Mouse (Mus musculus) MEL (cell line): ENCODE data around the gene Borcs7. TPM values are rescaled to one million over a fixed set of nuclear protein-coding genes. Genes with fewer than 3 reads are reported as not detected.
A peak's percentile ranks its signal among the peaks of the same experiment; 100 is the strongest.

Experiments used
- DNase-seq: peaks from one replicate; pipeline ENCODE4 v3.0.0; 2011; ENCODE audit warnings: low read depth, low spot score
- H3K27ac ChIP-seq: 2 replicates; pipeline ENCODE4 v1.5.1; 2012; ENCODE audit warnings: low read depth, mild to moderate bottlenecking, control low read depth, low read length, moderate library complexity; ENCODE audit not compliant: control insufficient read depth
- H3K27me3 ChIP-seq, 2 experiments: fragments of 150-350 bp in 1 of 2; sonication (generic) in 1 of 2; 2 replicates each; pipeline ENCODE4 v1.6.1; 2012; ENCODE audit warnings: low read length in 2 of 2, mild to moderate bottlenecking in 2 of 2, improper control_type of control experiment in 1 of 2, moderate library complexity in 1 of 2; ENCODE audit not compliant: insufficient read depth in 2 of 2, control insufficient read depth in 1 of 2
- H3K36me3 ChIP-seq, 2 experiments: 2 replicates each; pipeline ENCODE4 v1.6.1; 2012 to 2014; ENCODE audit warnings: low read length in 2 of 2, improper control_type of control experiment in 1 of 2, inconsistent platforms in 1 of 2, mild to moderate bottlenecking in 1 of 2; ENCODE audit not compliant: insufficient read depth in 2 of 2, control insufficient read depth in 1 of 2
- H3K4me1 ChIP-seq, 2 experiments: fragments of 150-350 bp in 1 of 2; sonication (generic) in 1 of 2; 2 replicates each; pipeline ENCODE4 v1.6.1; 2012; ENCODE audit warnings: low read length in 2 of 2, improper control_type of control experiment in 1 of 2, mild to moderate bottlenecking in 1 of 2; ENCODE audit not compliant: insufficient read depth in 2 of 2, control insufficient read depth in 1 of 2
- H3K4me3 ChIP-seq, 2 experiments: fragments of 150-350 bp in 1 of 2; sonication (generic) in 1 of 2; 2 replicates each; pipeline ENCODE4 v1.5.1; 2012; ENCODE audit warnings: low read depth in 2 of 2, low read length in 2 of 2, mild to moderate bottlenecking in 2 of 2, moderate library complexity in 2 of 2, control low read depth in 1 of 2, improper control_type of control experiment in 1 of 2; ENCODE audit not compliant: control insufficient read depth in 1 of 2, insufficient read depth in 1 of 2
- H3K79me2 ChIP-seq: 2 replicates; pipeline ENCODE4 v1.6.1; 2012; ENCODE audit warnings: mild to moderate bottlenecking, low read length, moderate library complexity; ENCODE audit not compliant: control insufficient read depth, poor library complexity, insufficient read depth
- H3K9ac ChIP-seq: 2 replicates; pipeline ENCODE4 v1.6.1; 2012; ENCODE audit warnings: low read depth, mild to moderate bottlenecking, control low read depth, low read length, moderate library complexity; ENCODE audit not compliant: control insufficient read depth, poor library complexity, severe bottlenecking
- H3K9me3 ChIP-seq: fragments of 150-350 bp; sonication (generic); replicated peaks from 2 replicates; pipeline ENCODE4 v1.6.1; 2012; ENCODE audit warnings: mild to moderate bottlenecking, low read length, improper control_type of control experiment, moderate library complexity; ENCODE audit not compliant: insufficient read depth
- CHD1 ChIP-seq: IDR thresholded peaks from 2 replicates; pipeline ENCODE4 v1.6.1; 2012; ENCODE audit warnings: low read depth, mild to moderate bottlenecking, inconsistent platforms, low read length, improper control_type of control experiment
- CHD2 ChIP-seq: IDR thresholded peaks from 2 replicates; pipeline ENCODE4 v1.6.1; 2011; ENCODE audit warnings: low read length, improper control_type of control experiment
- E2F4 ChIP-seq: IDR thresholded peaks from 2 replicates; pipeline ENCODE4 v1.6.1; 2011; ENCODE audit warnings: low read depth, low read length, improper control_type of control experiment, borderline replicate concordance
- ELF1 ChIP-seq: IDR thresholded peaks from 2 replicates; pipeline ENCODE4 v1.6.1; 2014; ENCODE audit warnings: low read depth, mild to moderate bottlenecking, inconsistent platforms, low read length, improper control_type of control experiment, moderate library complexity
- EP300 ChIP-seq, 2 experiments: IDR thresholded peaks; 2 replicates each; pipeline ENCODE4 v1.6.1; 2011; ENCODE audit warnings: improper control_type of control experiment in 2 of 2, low read length in 2 of 2, low read depth in 1 of 2, mild to moderate bottlenecking in 1 of 2
- ETS1 ChIP-seq: IDR thresholded peaks from 2 replicates; pipeline ENCODE4 v1.6.1; 2012; ENCODE audit warnings: low read depth, mild to moderate bottlenecking, inconsistent platforms, low read length, improper control_type of control experiment, moderate library complexity
- HCFC1 ChIP-seq: IDR thresholded peaks from 2 replicates; pipeline ENCODE4 v1.6.1; 2012; ENCODE audit warnings: low read depth, mild to moderate bottlenecking, inconsistent platforms, low read length, improper control_type of control experiment, moderate library complexity
- JUND ChIP-seq: IDR thresholded peaks from 2 replicates; pipeline ENCODE4 v1.6.1; 2011; ENCODE audit warnings: low read depth, mild to moderate bottlenecking, improper control_type of control experiment, low read length
- MAFK ChIP-seq: IDR thresholded peaks from 2 replicates; pipeline ENCODE4 v1.6.1; 2011; ENCODE audit warnings: low read depth, mild to moderate bottlenecking, low read length, improper control_type of control experiment, borderline replicate concordance
- MAX ChIP-seq: IDR thresholded peaks from 2 replicates; pipeline ENCODE4 v1.6.1; 2011; ENCODE audit warnings: low read length, improper control_type of control experiment
- MXI1 ChIP-seq: IDR thresholded peaks from 2 replicates; pipeline ENCODE4 v1.6.1; 2011; ENCODE audit warnings: mild to moderate bottlenecking, low read depth, low read length, improper control_type of control experiment
- MYB ChIP-seq: IDR thresholded peaks from 2 replicates; pipeline ENCODE4 v1.6.1; 2011; ENCODE audit warnings: mild to moderate bottlenecking, low read depth, low read length, improper control_type of control experiment
- MYC ChIP-seq: IDR thresholded peaks from 2 replicates; pipeline ENCODE4 v1.6.1; 2011; ENCODE audit warnings: low read depth, mild to moderate bottlenecking, low read length, improper control_type of control experiment, moderate library complexity
- NELFE ChIP-seq: IDR thresholded peaks from 2 replicates; pipeline ENCODE4 v1.6.1; 2011; ENCODE audit warnings: low read depth, low read length, improper control_type of control experiment
- NRF1 ChIP-seq: IDR thresholded peaks from 2 replicates; pipeline ENCODE4 v1.6.1; 2014; ENCODE audit warnings: low read depth, mild to moderate bottlenecking, inconsistent platforms, low read length, improper control_type of control experiment, moderate library complexity; ENCODE audit not compliant: poor library complexity, insufficient read depth, severe bottlenecking
- POLR2A ChIP-seq, 2 experiments: IDR thresholded peaks; 2 replicates each; pipeline ENCODE4 v1.6.1; 2011 to 2012; ENCODE audit warnings: low read length in 2 of 2, mild to moderate bottlenecking in 2 of 2, control low read depth in 1 of 2, improper control_type of control experiment in 1 of 2, low read depth in 1 of 2, moderate library complexity in 1 of 2; ENCODE audit not compliant: control insufficient read depth in 1 of 2, insufficient read depth in 1 of 2, poor library complexity in 1 of 2
- POLR2AphosphoS5 ChIP-seq: IDR thresholded peaks from 2 replicates; pipeline ENCODE4 v1.6.1; 2012; ENCODE audit warnings: low read depth, borderline replicate concordance, mild to moderate bottlenecking, inconsistent platforms, low read length, moderate library complexity, mixed read lengths
- RCOR1 ChIP-seq: IDR thresholded peaks from 2 replicates; pipeline ENCODE4 v1.6.1; 2012; ENCODE audit warnings: low read depth, mild to moderate bottlenecking, inconsistent platforms, low read length, improper control_type of control experiment
- SMC3 ChIP-seq: IDR thresholded peaks from 2 replicates; pipeline ENCODE4 v1.6.1; 2011; ENCODE audit warnings: low read depth, low read length, improper control_type of control experiment
- TCF12 ChIP-seq: IDR thresholded peaks from 2 replicates; pipeline ENCODE4 v1.6.1; 2014; ENCODE audit warnings: low read depth, mild to moderate bottlenecking, inconsistent platforms, low read length, improper control_type of control experiment, moderate library complexity
- UBTF ChIP-seq: IDR thresholded peaks from 2 replicates; pipeline ENCODE4 v1.6.1; 2012; ENCODE audit warnings: low read depth, mild to moderate bottlenecking, inconsistent platforms, low read length, improper control_type of control experiment, moderate library complexity, borderline replicate concordance; ENCODE audit not compliant: insufficient read depth
- USF1 ChIP-seq: IDR thresholded peaks from 2 replicates; pipeline ENCODE4 v1.6.1; 2014; ENCODE audit warnings: low read depth, mild to moderate bottlenecking, inconsistent platforms, low read length, improper control_type of control experiment, moderate library complexity
- ZC3H11A ChIP-seq: IDR thresholded peaks from 2 replicates; pipeline ENCODE4 v1.6.1; 2012; ENCODE audit warnings: low read depth, mild to moderate bottlenecking, inconsistent platforms, low read length, improper control_type of control experiment
- ZMIZ1 ChIP-seq: IDR thresholded peaks from 2 replicates; pipeline ENCODE4 v1.6.1; 2012; ENCODE audit warnings: low read depth, mild to moderate bottlenecking, inconsistent platforms, low read length, improper control_type of control experiment, moderate library complexity
- polyA plus RNA-seq, 2 experiments: library from polyadenylated mRNA; stranded (reverse) in 1 of 2; unstranded in 1 of 2; fragments of >175 nt in 1 of 2; fragments of >200 nt in 1 of 2; gene quantifications; 2 replicates each; pipeline versions ENCODE4 v1.2.1 to v1.2.4; 2012; ENCODE audit warnings: low replicate concordance in 2 of 2, low read depth in 1 of 2; ENCODE audit not compliant: insufficient read length in 2 of 2, insufficient read depth in 1 of 2, missing spikeins in 1 of 2
- total RNA-seq: library from RNA; depleted of rRNA; stranded (reverse); fragments of 300-350 nt; gene quantifications from 2 replicates; pipeline ENCODE4 v1.2.3, GENCODE M21; 2012

Borcs7 gene
- total and polyA plus RNA-seq, 3 experiments: 4.1 to 11.1 TPM; not detected in 1

DNA sequence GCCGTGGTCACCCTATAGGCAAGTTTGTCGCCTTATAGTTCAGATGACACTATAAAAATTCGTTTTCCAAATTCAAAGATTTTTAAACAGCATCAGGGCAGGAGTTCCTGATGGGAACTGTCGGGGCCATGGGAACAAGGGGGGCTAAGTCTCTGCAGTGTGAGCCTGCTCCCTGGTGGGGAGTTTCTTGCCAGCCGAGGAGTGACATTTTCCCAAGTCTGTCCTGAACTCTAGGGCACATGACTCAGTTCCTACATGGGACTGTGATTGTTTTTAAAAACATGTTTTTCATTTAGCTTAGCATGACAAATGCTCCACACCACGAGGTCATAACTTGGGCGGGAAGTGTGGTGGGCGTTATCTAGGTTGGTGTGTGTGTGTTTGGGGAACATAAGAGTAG is 41.9 kb upstream of the Borcs7 start:
- peaks cover 0 to under 1% of the 10 kb centered on the region in 2 experiments; a peak in 1 of 4 replicates for H3K4me1 ChIP-seq
- DNase-seq: peak; percentile 28
- TF ChIP-seq UBTF (no peak), ETS1 (no peak), ELF1 (no peak), SMC3 (no peak), POLR2A (IDR thresholded peaks at IDR 0.05; ENCODE audit: control insufficient read depth in 1 of 2, insufficient read depth in 1 of 2, low read depth in 1 of 2, low read length in 2 of 2, poor library complexity in 1 of 2) (no peak), JUND (no peak), NELFE (no peak), USF1 (no peak), NRF1 (no peak), TCF12 (no peak), CHD2 (no peak), EP300 (IDR thresholded peaks at IDR 0.05; ENCODE audit: low read depth in 1 of 2, low read length in 2 of 2) (no peak)
- H3K27me3 ChIP-seq: no peaks in the 10 kb centered on the region
- peaks cover 2 to 9% of the 10 kb centered on the region in 2 experiments; a peak in 2 of 4 replicates for H3K36me3 ChIP-seq
- no peak overlapping the region for H3K27ac ChIP-seq
- H3K9me3 ChIP-seq: no peaks in the 10 kb centered on the region
- no peak overlapping the region for H3K4me3 ChIP-seq
- no peaks in the 10 kb centered on the region for H3K79me2 ChIP-seq
- H3K9ac ChIP-seq: no peak overlapping the region

DNA sequence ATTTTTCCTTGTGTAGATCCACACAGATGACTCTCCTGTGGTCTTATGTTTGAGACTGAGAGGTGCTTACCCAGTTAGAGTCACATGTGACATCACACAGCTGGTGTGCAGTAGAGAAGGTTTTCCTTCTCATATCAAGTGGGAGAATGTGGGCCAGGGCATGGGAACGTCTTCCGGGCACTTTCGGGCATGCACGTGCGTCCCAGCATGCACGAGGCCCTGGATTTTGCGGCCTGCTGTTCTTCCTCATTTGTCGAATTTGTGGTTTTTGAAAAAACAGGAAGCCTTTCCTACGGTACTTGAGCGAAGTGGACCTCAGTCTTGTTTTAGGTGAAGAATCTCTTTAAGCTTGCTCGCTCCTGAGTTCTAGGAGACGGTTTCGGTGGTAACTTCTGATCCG is 41.1 kb upstream of the Borcs7 start:
- no peak overlapping the region for H3K4me3 ChIP-seq
- DNase-seq: no peak
- no peak overlapping the region for H3K27ac ChIP-seq
- H3K9ac ChIP-seq: no peak overlapping the region
- peaks cover 4 to 7% of the 10 kb centered on the region in 2 experiments; a peak in 3 of 4 replicates for H3K4me1 ChIP-seq
- H3K79me2 ChIP-seq: no peaks in the 10 kb centered on the region
- no peaks in the 10 kb centered on the region for H3K9me3 ChIP-seq
- H3K27me3 ChIP-seq: no peaks in the 10 kb centered on the region
- H3K36me3 ChIP-seq: peaks cover 8 to 11% of the 10 kb centered on the region in 2 experiments
- TF ChIP-seq MAX: 0 out of 2 replicates have a peak, but pooled peaks have one; percentile 16
- no peak for TF ChIP-seq SMC3

DNA sequence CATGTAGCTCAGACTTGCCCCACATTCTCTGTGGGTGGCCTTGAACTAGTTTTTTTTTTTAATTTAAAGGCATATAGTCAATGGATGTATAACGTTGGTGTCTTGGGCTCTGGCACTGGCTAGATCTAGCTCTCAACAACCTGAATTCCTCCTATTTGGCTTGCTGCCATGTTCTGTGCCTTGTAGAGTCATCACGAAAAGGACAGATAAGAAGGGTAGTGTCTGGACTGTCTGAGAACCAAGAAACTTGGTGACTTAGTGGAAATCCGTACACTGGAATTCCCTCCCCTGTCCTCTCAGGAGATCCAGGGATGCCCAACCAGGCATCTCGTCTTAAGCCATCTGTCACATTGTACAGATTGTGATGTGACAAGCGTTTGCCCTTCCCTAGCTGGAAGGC is 36.5 kb upstream of the Borcs7 start:
- Histone ChIP-seq H3K4me3 (no peak overlapping the region), H3K36me3 (peaks cover 7 to 8% of the 10 kb centered on the region in 2 experiments), H3K4me1 (peaks cover 7 to 8% of the 10 kb centered on the region in 2 experiments; a peak in 3 of 4 replicates), H3K9ac (no peak overlapping the region), H3K27ac (no peak overlapping the region), H3K9me3 (no peaks in the 10 kb centered on the region), H3K79me2 (no peaks in the 10 kb centered on the region), H3K27me3 (no peaks in the 10 kb centered on the region)
- DNase-seq: peak; percentile 83
- no peak for TF ChIP-seq MYC
- TF ChIP-seq POLR2AphosphoS5: no peak
- no peak for TF ChIP-seq POLR2A (IDR thresholded peaks at IDR 0.05; ENCODE audit: control insufficient read depth in 1 of 2, insufficient read depth in 1 of 2, low read depth in 1 of 2, low read length in 2 of 2, poor library complexity in 1 of 2)
- TF ChIP-seq ETS1: 0 out of 2 replicates have a peak, but pooled peaks have one; percentile 29
- no peak for TF ChIP-seq MAX
- no peak for TF ChIP-seq HCFC1
- no peak for TF ChIP-seq E2F4
- TF ChIP-seq MYB: no peak
- no peak for TF ChIP-seq CHD2
- no peak for TF ChIP-seq SMC3
- TF ChIP-seq TCF12: no peak
- peak; percentile 31 to 66; a peak in 2 of 4 replicates for TF ChIP-seq EP300 (IDR thresholded peaks at IDR 0.05; ENCODE audit: low read depth in 1 of 2, low read length in 2 of 2)
- 0 out of 2 replicates have a peak, but pooled peaks have one; percentile 11 for TF ChIP-seq RCOR1
- no peak for TF ChIP-seq ZMIZ1
- TF ChIP-seq MXI1: no peak
- TF ChIP-seq USF1: no peak
- no peak for TF ChIP-seq ZC3H11A
- no peak for TF ChIP-seq MAFK
- no peak for TF ChIP-seq JUND
- no peak for TF ChIP-seq CHD1
